Mouse (Mus musculus): ENCODE results near the gene Skor1. TPM values are rescaled to one million over a fixed set of nuclear protein-coding genes. Genes with fewer than 3 reads are reported as not detected.

The Skor1 gene
- polyA plus RNA-seq, 1 experiment, result 0.07 TPM

- no peak for DNase-seq (ENCODE audit: low spot score)
Measured at GRCm38 (mm10) chr9:63150086-63150800, 1.5 kb upstream of the Skor1 start.

GRCm38 (mm10) chr9:63149372-63149766, 608 bp upstream of the Skor1 start:
- DNase-seq (ENCODE audit: low spot score), result no peak

DNA sequence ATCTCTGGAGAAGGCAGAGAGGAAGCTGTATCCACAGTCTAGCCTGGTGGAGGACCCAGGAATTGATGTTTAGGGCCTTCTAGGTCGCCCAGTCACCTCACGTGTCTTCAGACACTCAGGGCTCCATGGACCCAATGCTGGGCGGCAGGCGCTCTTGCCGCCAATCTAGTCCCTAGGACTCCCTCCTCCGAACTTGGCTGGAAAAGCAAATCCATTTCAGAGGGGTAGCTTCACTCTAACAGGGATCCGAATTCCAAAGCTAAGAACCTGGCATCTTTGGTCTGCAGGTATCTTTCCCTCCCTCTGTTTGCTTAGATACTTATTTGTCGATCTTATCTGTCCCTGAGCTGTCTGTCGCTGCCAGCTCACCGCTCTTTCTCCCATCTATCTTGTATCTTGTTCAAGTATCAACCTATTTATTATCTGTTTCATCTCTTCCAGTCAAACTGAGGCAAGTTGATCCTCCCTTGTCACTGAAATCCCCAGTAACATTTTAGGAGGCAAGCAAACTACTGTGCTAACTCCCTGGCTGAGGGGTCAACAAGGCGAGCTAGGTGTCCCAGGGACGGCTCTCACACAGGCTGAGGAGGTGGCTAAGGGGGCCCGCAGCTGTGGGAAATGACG, 863 bp downstream of the Skor1 start:
- no peak for DNase-seq (ENCODE audit: low spot score)

DNA sequence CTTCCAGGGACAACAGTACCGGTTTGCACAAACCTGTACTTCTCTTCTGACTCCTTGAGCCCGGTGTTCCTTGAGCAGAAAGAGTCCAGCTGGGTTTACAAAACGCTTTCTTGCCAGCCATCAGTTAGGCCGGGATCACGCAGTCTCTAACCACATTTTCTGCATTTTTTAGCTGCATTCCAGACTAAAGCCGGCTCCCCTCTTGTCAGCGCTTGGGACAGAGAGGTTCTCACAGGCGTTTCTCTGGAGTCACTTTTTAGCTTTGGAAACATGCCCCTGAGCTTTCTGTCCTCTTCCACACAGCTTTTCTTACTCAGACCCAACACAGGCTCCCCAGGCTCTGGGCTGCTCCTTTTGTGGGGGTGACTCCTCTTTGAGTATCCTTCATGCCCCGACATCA, 1.5 kb downstream of the Skor1 start:
- no peak for DNase-seq (ENCODE audit: low spot score)

DNA sequence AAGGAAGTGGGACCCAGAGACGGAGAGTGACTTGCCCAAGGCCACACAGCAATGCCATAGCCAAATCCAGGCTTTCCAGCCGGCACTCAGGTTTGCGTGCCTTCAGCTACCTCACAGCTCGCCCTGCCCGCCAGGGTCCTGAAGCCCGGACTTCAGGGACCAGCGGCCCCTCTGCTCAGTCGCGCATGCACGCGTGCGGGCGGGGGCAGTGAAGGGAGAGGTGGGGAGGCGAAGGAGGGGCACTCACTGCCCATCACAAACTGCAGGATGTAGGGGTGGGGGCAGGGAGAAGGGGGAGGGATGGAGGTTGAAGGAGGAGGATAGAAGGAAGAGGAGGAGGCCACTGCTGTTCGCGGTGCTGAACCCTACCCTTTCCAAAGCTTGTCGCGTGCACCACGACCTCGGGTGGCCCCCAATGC, 1.9 kb downstream of the Skor1 start:
- DNase-seq (ENCODE audit: low spot score), result no peak

DNA sequence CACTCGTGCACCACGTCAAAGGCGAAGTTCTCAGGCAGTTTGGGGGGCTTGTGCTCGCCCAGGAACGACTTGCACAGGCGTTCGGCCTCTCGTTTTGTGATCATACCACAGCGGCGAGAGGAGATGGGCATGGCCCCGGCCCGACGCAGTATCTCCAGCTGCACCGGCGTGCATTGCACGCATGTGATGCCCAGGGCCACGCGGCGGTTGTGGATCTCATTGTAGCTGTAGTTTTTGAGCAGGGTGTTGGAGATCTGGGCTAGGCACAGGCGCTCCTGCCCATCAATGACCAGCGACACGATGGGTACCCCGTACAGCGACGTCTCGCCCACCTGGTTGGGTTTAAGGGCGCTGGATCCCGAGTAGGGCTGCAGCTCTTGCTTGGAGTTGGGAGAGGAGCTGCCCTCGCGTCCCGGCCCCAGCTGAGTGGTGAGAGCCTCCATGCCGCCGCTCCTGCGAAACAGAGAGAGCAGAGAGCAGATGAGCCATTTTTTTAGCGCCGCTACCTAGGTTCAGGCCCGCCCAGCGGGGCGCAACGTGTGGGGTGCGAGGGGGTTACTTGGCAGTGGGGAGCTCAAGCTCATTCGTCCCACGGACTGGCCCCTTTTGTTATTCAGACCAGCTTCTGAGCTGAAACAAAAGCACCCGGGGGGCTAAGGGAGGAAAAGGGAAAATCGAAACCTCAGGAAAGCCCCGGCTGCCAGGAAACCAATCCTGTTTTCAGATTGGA, 2.5 kb downstream of the Skor1 start:
- no peak for DNase-seq (ENCODE audit: low spot score)

GRCm38 (mm10) chr9:63145249-63146125, 3.3 kb downstream of the Skor1 start:
- DNase-seq (ENCODE audit: low spot score), result no peak

DNA sequence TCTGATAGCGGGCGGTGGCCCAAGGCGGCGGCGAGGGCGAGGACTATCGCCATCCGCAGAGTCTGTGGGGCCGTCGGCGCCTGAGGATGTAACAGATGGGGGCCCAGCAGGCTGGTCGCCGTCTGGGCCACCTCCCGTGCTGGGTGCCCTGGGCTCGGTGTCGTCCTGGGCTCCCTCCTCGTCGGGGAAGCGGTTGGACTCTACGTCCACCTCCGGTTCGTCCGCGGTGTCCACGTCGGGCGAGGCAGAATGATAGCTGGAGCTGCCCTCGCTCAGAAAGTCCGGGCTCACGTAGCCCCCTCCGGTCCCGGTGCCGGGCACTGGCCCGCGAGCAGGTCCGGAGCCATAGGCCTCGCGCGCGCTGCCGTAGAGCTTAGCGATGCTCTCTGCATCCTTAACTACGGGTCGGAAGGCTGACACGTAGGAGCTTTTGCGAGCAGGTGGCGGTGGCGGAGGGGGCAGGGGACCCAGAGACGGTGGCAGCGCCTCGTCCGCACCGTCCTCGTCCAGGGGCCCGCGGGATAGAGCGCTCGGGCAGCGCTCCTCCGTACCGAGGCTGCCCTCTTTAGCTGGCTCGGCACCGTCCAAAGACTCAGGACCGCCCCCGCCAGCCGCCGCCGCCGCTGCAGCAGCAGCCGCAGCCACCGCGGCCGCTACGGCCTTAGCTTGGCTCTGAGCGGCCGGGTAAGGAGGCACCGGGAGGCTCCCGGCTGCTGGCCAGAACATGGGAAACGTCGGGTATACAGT, 4.1 kb downstream of the Skor1 start:
- DNase-seq (ENCODE audit: low spot score), result no peak

- DNase-seq (ENCODE audit: low spot score), result no peak
Measured at GRCm38 (mm10) chr9:63143641-63144501, 4.9 kb downstream of the Skor1 start.

- DNase-seq (ENCODE audit: low spot score), result no peak
Measured at GRCm38 (mm10) chr9:63143227-63143626, 5.5 kb downstream of the Skor1 start.

DNA sequence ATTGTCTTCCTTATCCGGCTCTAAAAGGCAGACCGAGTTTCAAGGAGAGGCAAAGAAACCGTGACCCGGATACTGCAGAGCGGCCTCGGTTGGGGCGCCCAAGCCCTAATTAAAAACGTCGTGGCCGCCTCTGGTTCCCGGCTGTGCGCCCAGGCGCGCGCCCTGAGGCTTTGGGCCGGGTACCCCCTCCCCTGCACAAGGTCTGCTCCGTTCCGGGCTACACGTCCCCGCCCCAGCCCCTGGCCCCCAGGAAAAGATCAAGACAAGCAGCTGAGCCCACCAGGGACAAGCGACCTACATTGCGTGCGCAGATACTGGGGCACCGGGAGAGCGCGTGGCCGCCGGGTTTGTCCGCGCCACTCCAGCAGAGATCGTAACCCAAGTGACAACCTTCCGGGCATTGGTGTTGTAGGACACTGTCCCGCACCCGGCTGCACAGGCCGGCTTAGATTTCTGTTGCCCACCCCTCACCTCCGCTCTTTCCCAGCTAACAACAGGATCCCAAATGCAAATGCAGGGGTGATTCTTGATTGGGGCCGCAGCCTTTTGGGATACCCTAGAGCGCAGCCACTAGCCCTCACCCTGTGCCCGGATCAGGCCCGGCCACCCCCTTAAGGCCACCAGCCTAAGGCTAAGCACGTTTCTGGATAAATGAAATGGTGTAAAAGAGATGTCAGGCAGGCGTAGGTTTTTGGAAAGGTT, 6.3 kb downstream of the Skor1 start:
- DNase-seq (ENCODE audit: low spot score), result no peak

DNA sequence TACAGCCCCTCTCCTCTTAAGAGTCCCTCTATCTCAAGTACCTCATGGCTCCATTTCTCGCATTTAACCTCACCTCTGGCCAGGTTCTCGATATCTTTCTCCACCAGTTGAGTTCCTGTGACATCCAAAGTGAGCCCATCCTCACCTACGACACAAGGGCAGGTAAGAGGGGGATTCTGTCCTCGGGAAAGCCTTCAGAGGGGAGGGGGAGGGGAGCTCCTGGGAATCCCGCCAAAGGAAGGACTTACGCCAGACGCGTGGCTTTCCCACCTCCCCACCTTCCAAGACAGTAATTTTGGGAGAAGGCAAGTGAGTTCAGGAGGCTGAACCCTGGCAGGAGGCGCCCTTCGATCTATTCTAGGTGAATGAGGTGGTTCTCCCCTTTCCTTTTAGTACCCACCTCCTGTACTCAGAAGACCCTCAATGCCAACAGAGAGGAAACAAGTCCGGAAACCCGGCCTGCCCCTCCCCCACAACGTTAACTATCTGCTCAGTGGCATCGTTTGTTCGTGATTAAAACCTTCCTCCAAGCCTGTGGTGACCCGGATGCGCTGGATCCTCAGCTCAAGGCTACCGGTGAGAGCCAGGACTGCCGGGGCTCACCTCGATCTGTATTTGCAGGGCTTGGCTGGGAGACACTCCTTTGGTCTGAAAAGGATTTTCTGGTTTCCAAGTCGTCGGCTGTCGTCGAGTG, 7.0 kb downstream of the Skor1 start:
- no peak for DNase-seq (ENCODE audit: low spot score)

- DNase-seq (ENCODE audit: low spot score), result no peak
Measured at GRCm38 (mm10) chr9:63140211-63140610, 8.6 kb downstream of the Skor1 start.

- no peak for DNase-seq (ENCODE audit: low spot score)
Measured at GRCm38 (mm10) chr9:63139661-63140060, 9.1 kb downstream of the Skor1 start.

DNA sequence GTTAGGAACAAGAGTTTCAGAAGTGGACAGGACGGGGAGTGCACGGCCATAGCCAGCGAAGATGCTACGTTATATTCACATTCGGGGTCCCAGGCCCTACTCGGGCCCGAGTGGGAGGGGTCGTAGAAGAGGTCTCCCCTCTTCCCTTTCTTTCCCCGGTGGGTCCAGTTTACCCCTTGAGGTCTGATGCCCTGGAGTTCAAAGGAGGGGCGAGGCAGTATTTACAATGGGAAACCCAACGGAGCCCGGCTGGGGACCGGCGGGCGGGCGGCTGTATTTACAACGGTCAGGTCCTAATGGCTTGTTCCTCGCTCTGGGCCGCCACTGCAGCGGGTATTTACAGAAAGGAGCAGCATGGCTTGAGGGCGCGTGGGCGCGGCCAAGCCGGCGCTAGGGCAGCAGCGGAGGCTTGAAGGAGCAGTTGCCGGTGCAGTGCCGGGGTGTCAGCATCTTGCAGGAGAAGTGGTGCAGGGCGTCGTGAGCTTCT, 10.2 kb downstream of the Skor1 start:
- no peak for DNase-seq (ENCODE audit: low spot score)

DNA sequence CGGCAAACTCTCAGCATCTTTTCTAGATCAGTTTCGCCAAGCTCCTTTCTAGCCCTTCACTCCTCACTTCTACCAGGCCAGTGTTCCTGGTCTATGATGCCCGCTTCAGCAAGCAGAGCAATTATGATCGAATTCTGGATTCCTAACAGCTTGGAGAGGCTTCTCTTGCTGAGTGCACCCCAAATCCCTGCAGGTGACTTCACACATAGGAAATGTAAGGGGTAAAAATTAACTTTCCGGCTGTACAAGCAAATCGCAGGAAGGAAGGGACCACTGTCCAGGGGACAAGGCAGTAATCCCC, 11.2 kb downstream of the Skor1 start:
- DNase-seq (ENCODE audit: low spot score), result no peak

GRCm38 (mm10) chr9:63136756-63137614, 11.8 kb downstream of the Skor1 start:
- no peak for DNase-seq (ENCODE audit: low spot score)

DNA sequence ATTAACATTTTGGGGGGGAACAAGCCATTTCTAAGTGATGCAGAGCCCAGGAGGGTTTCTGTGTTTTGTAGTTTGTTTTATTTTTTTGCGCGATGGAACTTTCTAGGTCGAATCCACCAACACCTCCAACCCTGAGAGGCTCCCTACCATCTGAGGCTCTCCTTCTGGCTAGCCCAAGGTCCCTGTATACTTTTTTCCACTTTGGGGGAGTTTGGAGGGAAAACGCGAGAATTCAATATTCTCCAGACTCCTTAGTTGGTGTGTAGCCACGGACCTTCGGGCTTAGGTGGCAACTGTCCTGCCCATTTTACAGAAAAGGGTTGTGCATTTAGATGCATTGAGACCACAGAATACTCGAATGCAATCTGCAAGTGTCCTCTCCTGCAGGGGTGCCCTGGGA, 12.5 kb downstream of the Skor1 start:
- no peak for DNase-seq (ENCODE audit: low spot score)

All from urinary bladder, adult 2 months (tissue).